Mouse (Mus musculus) forebrain, embryonic 14.5 days (tissue): ENCODE measurements around the gene Gm10638. TPM values are rescaled to one million over a fixed set of nuclear protein-coding genes. Genes with fewer than 3 reads are reported as not detected.

ENCODE experiments used
- ATAC-seq: fragments of 200-750 bp; cut with Nextera tagmentation; 2 replicates; pipeline ENCODE4 v1.8.0; 2017; ENCODE audit warnings: mild to moderate bottlenecking, moderate library complexity
- DNase-seq: peaks from one replicate; pipeline ENCODE4 v3.0.0-alpha.2; 2015; ENCODE audit warnings: low spot score
- H3K27ac ChIP-seq: fragments of 300-500 bp; sonication (generic); 2 replicates; pipeline ENCODE4 v1.5.1; 2014; ENCODE audit warnings: low read depth, mild to moderate bottlenecking, control low read depth, low read length, moderate library complexity
- H3K27me3 ChIP-seq: fragments of 300-500 bp; sonication (generic); replicated peaks from 2 replicates; pipeline ENCODE4 v1.6.1; 2014; ENCODE audit warnings: low read length, control low read depth, mixed read lengths; ENCODE audit not compliant: control insufficient read depth, insufficient read depth
- H3K36me3 ChIP-seq: fragments of 300-500 bp; sonication (generic); 2 replicates; pipeline ENCODE4 v1.6.1; 2014; ENCODE audit warnings: low read length, control low read depth; ENCODE audit not compliant: control insufficient read depth, insufficient read depth
- H3K4me1 ChIP-seq: fragments of 300-500 bp; sonication (generic); 2 replicates; pipeline ENCODE4 v1.6.1; 2014; ENCODE audit warnings: antibody characterized with exemption, low read length, control low read depth; ENCODE audit not compliant: control insufficient read depth, insufficient read depth
- H3K4me2 ChIP-seq: fragments of 300-500 bp; sonication (generic); 2 replicates; pipeline ENCODE4 v1.6.1; 2014; ENCODE audit warnings: mild to moderate bottlenecking, control low read depth, low read length
- H3K4me3 ChIP-seq: fragments of 300-500 bp; sonication (generic); 2 replicates; pipeline ENCODE4 v1.5.1; 2014; ENCODE audit warnings: low read depth, low read length, control low read depth
- H3K9ac ChIP-seq: fragments of 300-500 bp; sonication (generic); 2 replicates; pipeline ENCODE4 v1.6.1; 2014; ENCODE audit warnings: mild to moderate bottlenecking, low read length, control low read depth, moderate library complexity
- H3K9me3 ChIP-seq: fragments of 300-500 bp; sonication (generic); replicated peaks from 2 replicates; pipeline ENCODE4 v1.6.1; 2016; ENCODE audit warnings: low read length, control low read depth, mixed read lengths; ENCODE audit not compliant: control insufficient read depth
- WGBS: fragments of 180-500 bp; shearing (Covaris S2); extraction: QIAGEN DNeasy Blood & Tissue Kit; methylation state at CpG from one replicate; pipeline ENCODE4 v1.1.7; 2014; 5-methylcytosine and 5-hydroxymethylcytosine counted together
- polyA plus RNA-seq: library from polyadenylated mRNA; unstranded; fragments of >200 nt; fragmentation: Nextera tagmentation; extraction: Ambion mirVana; gene quantifications from 2 replicates; pipeline ENCODE4 v1.2.1, GENCODE M21; 2014

Gm10638 gene
- 5.8 and 6.0 TPM in 2 replicates for polyA plus RNA-seq

DNA sequence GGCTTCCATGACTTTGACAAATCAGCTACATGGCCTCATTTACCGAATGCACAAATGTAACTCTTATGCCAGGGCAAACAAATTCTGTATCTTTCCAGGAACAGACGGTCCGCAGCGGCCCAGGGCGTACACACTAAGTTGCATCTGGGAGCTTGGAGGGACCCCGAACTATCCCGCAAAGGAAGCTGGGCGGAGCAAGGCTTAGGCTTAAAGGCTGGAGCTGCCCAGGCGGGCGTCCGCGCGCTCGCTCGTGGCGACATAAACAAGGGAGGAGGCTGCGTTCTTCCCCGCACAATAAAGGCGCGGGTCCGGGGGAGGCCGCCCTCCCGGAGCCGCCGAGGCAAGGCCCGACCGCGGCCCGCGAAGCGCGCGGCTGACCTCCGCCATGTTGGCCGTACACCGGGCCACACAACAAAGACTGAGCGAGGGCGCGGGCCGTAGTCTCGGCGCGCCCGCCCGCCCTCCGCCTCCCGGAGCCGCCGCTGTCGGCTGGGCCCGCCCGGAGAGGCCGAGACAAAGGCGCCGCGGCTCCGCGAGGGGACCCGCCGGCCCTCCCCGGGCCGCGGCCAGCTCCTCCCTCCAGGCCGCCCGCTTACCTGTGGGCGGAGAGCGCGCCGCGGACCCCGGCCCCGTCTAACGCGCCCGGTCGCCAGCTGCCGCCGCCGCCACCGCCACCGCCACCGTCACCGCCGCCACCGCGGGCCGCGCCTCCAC is at the start of gene Gm10638, which contains the start of gene Siah1a:
TSS of gene Gm10638 (plus strand) at position 479 of the 714 bp plus-strand sequence.
TSS of gene Siah1a (minus strand) at position 714 of the 714 bp plus-strand sequence.
- Histone ChIP-seq H3K4me3 (peak within 1 kb of the TSS; percentile 93), H3K27me3 (no peaks in the 10 kb centered on the region), H3K9ac (peak within 1 kb of the TSS; percentile 99), H3K4me1 (peaks cover 25% of the 10 kb centered on the region; the same call in 1 of the 2 replicates), H3K4me2 (peak within 1 kb of the TSS; percentile 69), H3K27ac (peak within 1 kb of the TSS; percentile 98), H3K36me3 (no peaks in the 10 kb centered on the region), H3K9me3 (no peaks in the 10 kb centered on the region)
- WGBS = under 1% methylated on average over 36 of the region's 88 CpGs
- ATAC-seq (peak; percentile 82), DNase-seq (peak; percentile 74)

DNA sequence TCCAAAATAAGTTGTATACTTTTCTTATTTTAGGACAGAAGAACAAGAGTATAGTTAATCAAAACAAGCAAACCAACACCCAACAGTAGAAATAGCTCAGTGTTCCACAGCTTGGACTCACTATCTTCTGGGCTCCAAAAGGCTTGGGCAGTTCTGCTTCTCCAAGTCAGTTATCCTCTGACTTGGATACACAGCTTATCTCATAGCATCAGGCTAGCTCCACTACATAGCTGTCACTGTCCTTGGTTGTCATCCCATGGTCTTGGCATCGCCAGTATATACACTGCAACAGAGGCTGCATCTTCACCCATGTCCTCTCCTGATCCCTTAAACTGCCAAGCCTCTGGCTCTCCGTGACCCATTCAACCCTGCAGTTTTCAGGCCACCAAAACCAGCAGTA is 49.8 kb upstream of the Gm10638 start:
- DNase-seq = no peak
- no peak for ATAC-seq
- no peak overlapping the region for H3K27ac ChIP-seq
- H3K9ac ChIP-seq = no peak overlapping the region
- no peaks in the 10 kb centered on the region for H3K9me3 ChIP-seq
- WGBS = 93% methylated on average over 2 of the region's 2 CpGs
- H3K4me2 ChIP-seq = no peak overlapping the region
- no peaks in the 10 kb centered on the region for H3K27me3 ChIP-seq
- no peak overlapping the region for H3K4me3 ChIP-seq
- no peaks in the 10 kb centered on the region for H3K36me3 ChIP-seq
- no peaks in the 10 kb centered on the region for H3K4me1 ChIP-seq

DNA sequence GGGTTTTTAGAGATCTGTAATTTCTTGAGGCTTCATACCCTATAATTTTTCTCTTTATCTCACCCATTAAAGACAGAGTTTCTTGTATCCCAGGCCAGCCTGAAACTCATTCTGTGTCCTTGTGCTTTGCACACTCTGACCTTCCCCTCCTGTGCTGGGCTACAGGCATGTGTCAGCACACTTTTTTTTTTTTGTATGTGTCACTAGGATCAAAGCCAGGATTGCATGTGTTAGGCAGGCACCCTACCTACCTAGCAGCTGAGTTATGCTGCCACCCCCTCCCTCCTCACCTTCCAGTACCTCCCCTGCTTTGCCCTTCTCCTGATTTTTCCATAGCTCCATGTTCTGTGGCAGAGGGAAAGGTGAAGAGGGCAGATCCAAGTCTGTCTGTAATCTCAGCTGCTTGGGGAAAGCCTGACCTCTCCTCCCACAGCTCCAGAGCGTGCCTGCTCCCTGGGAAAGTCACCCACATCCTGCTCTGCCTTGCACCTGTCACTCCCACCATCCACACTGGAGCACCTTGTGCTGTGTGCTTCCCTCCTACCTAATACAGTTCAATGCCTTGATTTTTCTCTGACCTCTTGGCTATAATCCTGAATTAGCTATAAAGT is 46.6 kb upstream of the Gm10638 start:
- no peak for ATAC-seq
- H3K36me3 ChIP-seq = no peaks in the 10 kb centered on the region
- H3K4me1 ChIP-seq = no peaks in the 10 kb centered on the region
- no peak overlapping the region for H3K9ac ChIP-seq
- no peaks in the 10 kb centered on the region for H3K27me3 ChIP-seq
- H3K9me3 ChIP-seq = no peaks in the 10 kb centered on the region
- no peak overlapping the region for H3K4me2 ChIP-seq
- H3K4me3 ChIP-seq = no peak overlapping the region
- no peak overlapping the region for H3K27ac ChIP-seq
- 95% methylated on average over 1 of the region's 1 CpGs for WGBS
- DNase-seq = no peak

DNA sequence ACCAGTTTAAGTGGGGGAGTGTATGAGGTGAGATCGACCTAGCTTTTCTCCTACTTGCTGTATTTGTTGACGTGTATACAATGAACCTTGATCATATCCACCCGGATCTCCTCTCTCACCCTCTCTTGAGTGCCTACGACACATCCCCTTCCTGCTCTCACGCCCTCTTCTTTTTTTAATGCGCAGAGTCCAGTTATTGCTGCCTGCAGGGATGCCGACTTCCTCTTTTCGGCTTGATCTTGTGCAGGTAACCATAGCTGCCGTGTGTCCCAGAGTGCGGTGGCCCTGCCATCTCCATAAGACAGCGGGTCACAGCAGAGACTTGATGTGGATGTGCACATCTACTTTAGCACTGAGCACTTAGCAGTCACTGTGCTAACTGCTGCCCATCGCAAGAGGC is 46.0 kb upstream of the Gm10638 start:
- H3K27me3 ChIP-seq = no peaks in the 10 kb centered on the region
- no peak for ATAC-seq
- no peaks in the 10 kb centered on the region for H3K36me3 ChIP-seq
- no peaks in the 10 kb centered on the region for H3K4me1 ChIP-seq
- no peaks in the 10 kb centered on the region for H3K9me3 ChIP-seq
- H3K27ac ChIP-seq = no peak overlapping the region
- no peak for DNase-seq
- no peak overlapping the region for H3K4me3 ChIP-seq
- H3K9ac ChIP-seq = no peak overlapping the region
- H3K4me2 ChIP-seq = no peak overlapping the region
- 94% methylated on average over 12 of the region's 12 CpGs for WGBS

DNA sequence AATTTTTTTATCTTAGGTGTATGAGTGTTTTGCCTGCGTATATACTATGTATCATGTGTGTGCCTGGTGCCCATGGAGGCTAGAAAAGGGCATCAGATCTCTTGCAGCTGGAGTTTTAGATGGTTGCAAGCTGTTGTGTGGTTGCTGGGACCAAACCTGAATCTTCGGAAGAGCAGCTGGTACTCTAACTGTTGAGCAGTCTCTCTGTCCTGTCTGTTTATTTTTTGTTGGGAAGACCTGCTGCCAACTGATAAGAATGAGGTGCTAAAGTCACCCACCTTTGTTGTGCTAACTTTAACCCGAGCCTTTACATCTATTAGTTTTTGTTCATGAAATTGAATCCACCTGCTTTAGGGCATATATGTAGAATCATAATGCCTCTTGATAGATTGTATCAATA is 43.0 kb upstream of the Gm10638 start:
- DNase-seq = no peak
- WGBS = 85% methylated on average over 3 of the region's 3 CpGs

DNA sequence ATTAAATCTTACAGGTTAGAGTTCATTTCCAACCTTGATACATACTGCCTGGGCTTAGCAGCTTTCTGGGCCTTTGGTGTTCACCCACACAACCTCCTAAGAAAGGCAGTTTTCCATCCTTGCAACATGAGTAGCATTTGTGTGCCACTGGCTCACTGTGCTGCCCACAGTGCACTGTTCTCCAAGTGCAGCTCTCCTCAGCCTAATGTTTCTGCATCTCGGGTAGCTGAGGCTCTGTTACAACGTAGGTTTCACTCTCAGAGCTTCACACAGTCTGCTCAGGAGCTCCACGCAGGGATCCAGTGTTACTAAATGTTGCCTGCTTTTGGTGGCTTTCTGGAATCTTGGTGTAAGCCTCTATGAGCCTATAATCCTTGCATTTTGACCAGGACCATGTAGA is 40.2 kb upstream of the Gm10638 start:
- no peak for DNase-seq

More for the DNA sequence above, 43.0 kb upstream of the Gm10638 start:
- Histone ChIP-seq H3K9ac (no peak overlapping the region), H3K36me3 (no peaks in the 10 kb centered on the region), H3K27ac (no peak overlapping the region), H3K4me2 (no peak overlapping the region), H3K4me3 (no peak overlapping the region), H3K4me1 (no peaks in the 10 kb centered on the region), H3K9me3 (no peaks in the 10 kb centered on the region), H3K27me3 (no peaks in the 10 kb centered on the region)
- no peak for ATAC-seq

DNA sequence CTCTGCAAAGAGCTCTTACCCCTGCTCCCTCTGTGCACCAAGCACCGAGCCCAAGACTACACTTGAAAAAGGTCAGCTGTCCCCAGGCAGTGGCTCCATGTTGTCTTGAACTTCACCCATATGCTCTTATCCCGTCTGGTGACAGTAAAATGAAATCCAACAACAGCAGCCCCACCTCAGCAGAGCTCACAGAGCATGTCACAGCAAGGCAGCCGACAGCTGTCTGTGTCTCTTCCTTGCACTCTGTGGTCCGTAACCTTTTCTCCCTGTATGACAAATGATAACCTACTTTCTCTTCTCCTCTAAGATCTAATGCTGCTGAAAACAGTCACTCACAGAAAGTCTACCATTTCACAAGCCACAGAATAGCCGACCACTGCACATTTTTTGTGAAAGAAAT is 38.7 kb upstream of the Gm10638 start:
- Histone ChIP-seq H3K27me3 (no peaks in the 10 kb centered on the region), H3K4me3 (no peak overlapping the region), H3K9me3 (no peaks in the 10 kb centered on the region), H3K36me3 (0 out of 2 replicates have a peak, but pooled peaks cover 9% of the 10 kb centered on the region), H3K4me1 (no peaks in the 10 kb centered on the region), H3K4me2 (no peak overlapping the region), H3K9ac (no peak overlapping the region), H3K27ac (no peak overlapping the region)
- 86% methylated on average over 5 of the region's 5 CpGs for WGBS
- ATAC-seq (no peak), DNase-seq (no peak)

More for the DNA sequence above, 40.2 kb upstream of the Gm10638 start:
- ATAC-seq = no peak
- H3K36me3 ChIP-seq = 0 out of 2 replicates have a peak, but pooled peaks cover 5% of the 10 kb centered on the region
- H3K9ac ChIP-seq = no peak overlapping the region
- no peaks in the 10 kb centered on the region for H3K27me3 ChIP-seq
- H3K4me1 ChIP-seq = no peaks in the 10 kb centered on the region
- H3K9me3 ChIP-seq = no peaks in the 10 kb centered on the region
- WGBS = 92% methylated on average over 3 of the region's 3 CpGs
- H3K4me3 ChIP-seq = no peak overlapping the region
- H3K4me2 ChIP-seq = no peak overlapping the region
- H3K27ac ChIP-seq = no peak overlapping the region

DNA sequence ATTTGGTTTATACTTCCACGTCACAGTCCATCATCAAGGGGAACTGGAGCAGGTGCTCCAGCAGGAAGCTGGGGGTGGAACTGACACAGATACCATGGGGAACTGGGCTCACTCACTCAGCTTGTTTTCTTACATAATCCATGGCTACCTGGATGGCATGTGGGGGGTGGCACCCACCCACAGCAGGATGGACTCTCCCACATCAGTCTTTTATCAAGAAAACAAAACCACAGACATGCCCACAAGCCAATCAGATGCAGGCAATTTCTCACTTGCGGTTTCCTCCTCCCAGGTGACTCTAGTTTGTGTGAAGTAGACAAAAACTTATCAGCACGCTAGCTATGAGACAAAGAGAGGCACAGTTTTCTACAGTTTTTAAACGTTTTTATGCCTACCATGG is 37.6 kb upstream of the Gm10638 start:
- DNase-seq (no peak), ATAC-seq (no peak)
- Histone ChIP-seq H3K27ac (no peak overlapping the region), H3K36me3 (peaks cover 9% of the 10 kb centered on the region; the same call in 1 of the 2 replicates), H3K4me1 (peaks cover 4% of the 10 kb centered on the region; the same call in 1 of the 2 replicates), H3K27me3 (no peaks in the 10 kb centered on the region), H3K9ac (no peak overlapping the region), H3K4me3 (no peak overlapping the region), H3K9me3 (no peaks in the 10 kb centered on the region), H3K4me2 (no peak overlapping the region)
- WGBS = 75% methylated on average over 4 of the region's 4 CpGs

DNA sequence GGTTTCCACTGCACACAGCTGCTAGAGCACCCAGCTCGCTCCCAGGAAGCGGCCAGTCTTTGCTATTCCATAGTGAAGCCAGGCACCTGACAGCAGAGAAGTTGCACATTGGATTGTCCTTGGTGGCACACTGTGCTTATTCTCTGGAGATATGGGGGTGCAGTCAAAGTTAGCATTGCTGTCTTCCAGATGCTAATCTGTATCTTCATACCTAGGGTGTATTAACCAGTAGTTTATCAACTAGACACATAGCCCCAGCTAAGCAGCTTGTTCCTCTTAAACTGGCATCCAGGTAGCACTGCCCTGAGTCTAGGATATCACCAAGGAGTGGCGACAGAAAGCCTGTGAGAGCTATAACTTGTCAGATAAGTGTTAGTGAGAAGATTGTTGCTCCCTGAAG is 32.9 kb upstream of the Gm10638 start:
- Histone ChIP-seq H3K36me3 (peaks cover 15% of the 10 kb centered on the region), H3K9ac (no peak overlapping the region), H3K27me3 (no peaks in the 10 kb centered on the region), H3K4me2 (no peak overlapping the region), H3K27ac (peak overlapping the region; percentile 90; the same call in 1 of the 2 replicates), H3K9me3 (no peaks in the 10 kb centered on the region), H3K4me3 (no peak overlapping the region), H3K4me1 (peaks cover 17% of the 10 kb centered on the region)
- WGBS = 95% methylated on average over 3 of the region's 3 CpGs
- ATAC-seq (no peak), DNase-seq (no peak)
